Mouse (Mus musculus): Measurements from ENCODE around the gene Morc1.

GRCm38 (mm10) chr16:48435454-48435853 lies 4.4 kb downstream of the Morc1 start:
- no peak for TF ChIP-seq CTCF (IDR thresholded peaks at IDR 0.05; ENCODE audit: borderline replicate concordance, extremely low read depth, insufficient read depth, insufficient read length)
- no peak for TF ChIP-seq POLR2A (IDR thresholded peaks at IDR 0.05; ENCODE audit: borderline replicate concordance, extremely low read depth, insufficient read depth, insufficient read length, poor library complexity, severe bottlenecking)
